Mouse (Mus musculus): ENCODE results near the gene Syn2.

The Syn2 gene

GRCm38 (mm10) chr6:115134501-115135331 lies at the start of gene Syn2:
Gene Syn2, plus strand, starts transcription at chr6:115134902.
- peak; percentile 7 to 30 for DNase-seq

- no peak for DNase-seq
These were observed 49.3 kb upstream of the Syn2 start for GRCm38 (mm10) chr6:115085274-115085841.

- DNase-seq, result no peak
These were observed 46.2 kb upstream of the Syn2 start for GRCm38 (mm10) chr6:115088314-115089106.

GRCm38 (mm10) chr6:115091737-115092136 lies 43.0 kb upstream of the Syn2 start:
- no peak for DNase-seq

GRCm38 (mm10) chr6:115102542-115102941 lies 32.2 kb upstream of the Syn2 start:
- DNase-seq, result no peak

- DNase-seq, result no peak
These were observed 23.3 kb upstream of the Syn2 start for GRCm38 (mm10) chr6:115111426-115111825.

- no peak for DNase-seq
These were observed 12.5 kb upstream of the Syn2 start for GRCm38 (mm10) chr6:115122181-115122580.

- DNase-seq, result no peak
These were observed 11.2 kb upstream of the Syn2 start for GRCm38 (mm10) chr6:115123262-115124201.

- no peak for DNase-seq
These were observed 9.9 kb upstream of the Syn2 start for GRCm38 (mm10) chr6:115124675-115125357.

- no peak for DNase-seq
These were observed 9.4 kb upstream of the Syn2 start for GRCm38 (mm10) chr6:115125358-115125720.

GRCm38 (mm10) chr6:115126232-115126785 lies 8.4 kb upstream of the Syn2 start:
- DNase-seq, result no peak

- no peak for DNase-seq
These were observed 7.9 kb upstream of the Syn2 start for GRCm38 (mm10) chr6:115126851-115127250.

- DNase-seq, result no peak
These were observed 7.4 kb upstream of the Syn2 start for GRCm38 (mm10) chr6:115127255-115127824.

- DNase-seq, result no peak
These were observed 589 bp downstream of the Syn2 start for GRCm38 (mm10) chr6:115135332-115135649.

GRCm38 (mm10) chr6:115136156-115136555 lies 1.5 kb downstream of the Syn2 start:
- no peak for DNase-seq

GRCm38 (mm10) chr6:115141446-115141845 lies 6.7 kb downstream of the Syn2 start:
- no peak for DNase-seq

GRCm38 (mm10) chr6:115161175-115161574 lies 26.5 kb downstream of the Syn2 start:
- DNase-seq, result no peak

GRCm38 (mm10) chr6:115165863-115166470 lies 31.3 kb downstream of the Syn2 start:
- no peak for DNase-seq

- no peak for DNase-seq
These were observed 34.2 kb downstream of the Syn2 start for GRCm38 (mm10) chr6:115168921-115169320.

GRCm38 (mm10) chr6:115169518-115169917 lies 34.8 kb downstream of the Syn2 start:
- no peak for DNase-seq

GRCm38 (mm10) chr6:115174845-115175244 lies 40.1 kb downstream of the Syn2 start:
- no peak for DNase-seq

Measured in spleen, adult 18-20 months (tissue).